Mouse (Mus musculus): ENCODE measurements around the gene Gm20521.

DNA sequence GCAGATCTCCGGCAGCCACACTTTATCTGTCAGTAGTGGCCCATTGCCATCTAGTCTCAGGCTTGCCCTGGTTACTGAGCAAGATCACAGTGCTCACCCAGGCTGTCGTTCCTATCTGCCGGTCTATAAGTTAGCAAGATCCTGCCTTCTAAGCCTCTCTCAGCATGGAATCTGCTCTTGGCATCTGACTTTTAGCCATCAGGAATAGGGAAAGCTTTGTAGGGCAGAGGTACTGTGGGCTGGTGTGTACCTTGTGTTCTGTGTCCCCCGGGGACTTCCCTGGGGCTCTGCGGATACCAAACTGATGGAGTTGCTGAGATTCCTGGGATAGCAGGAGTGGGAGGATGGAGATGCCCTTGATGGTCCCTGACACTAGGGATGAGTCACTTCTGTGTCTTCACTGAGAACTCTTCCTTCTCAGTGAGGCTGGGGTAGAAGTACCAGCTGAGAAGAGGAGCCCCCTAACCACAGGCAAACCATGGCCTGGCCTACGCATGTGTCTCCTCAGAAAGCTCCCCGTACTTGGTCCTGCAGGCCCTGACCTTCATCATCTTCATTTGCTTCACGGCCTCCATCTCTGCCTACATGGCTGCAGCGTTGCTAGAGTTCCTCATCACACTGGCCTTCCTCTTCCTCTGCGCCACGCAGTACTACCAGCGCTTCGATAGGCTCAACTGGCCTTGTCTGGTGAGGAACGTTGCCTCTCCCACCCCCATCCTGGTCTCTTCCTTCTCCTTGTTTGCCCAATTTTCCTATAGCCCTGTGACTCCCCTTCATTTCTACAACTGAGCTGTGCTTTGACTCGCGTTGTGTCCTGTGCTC lies 54.3 kb downstream of the Gm20521 start:
- TF ChIP-seq CTCF (IDR thresholded peaks at IDR 0.05; ENCODE audit: low read depth, low read length) (no peak), TAL1 (conservative IDR thresholded peaks at IDR 0.05; ENCODE audit: low read depth, low read length) (no peak)
